Mouse (Mus musculus): Measurements from ENCODE around the gene Erc2.
A peak's percentile ranks its signal among the peaks of the same experiment; 100 is the strongest.

The Erc2 gene

DNA sequence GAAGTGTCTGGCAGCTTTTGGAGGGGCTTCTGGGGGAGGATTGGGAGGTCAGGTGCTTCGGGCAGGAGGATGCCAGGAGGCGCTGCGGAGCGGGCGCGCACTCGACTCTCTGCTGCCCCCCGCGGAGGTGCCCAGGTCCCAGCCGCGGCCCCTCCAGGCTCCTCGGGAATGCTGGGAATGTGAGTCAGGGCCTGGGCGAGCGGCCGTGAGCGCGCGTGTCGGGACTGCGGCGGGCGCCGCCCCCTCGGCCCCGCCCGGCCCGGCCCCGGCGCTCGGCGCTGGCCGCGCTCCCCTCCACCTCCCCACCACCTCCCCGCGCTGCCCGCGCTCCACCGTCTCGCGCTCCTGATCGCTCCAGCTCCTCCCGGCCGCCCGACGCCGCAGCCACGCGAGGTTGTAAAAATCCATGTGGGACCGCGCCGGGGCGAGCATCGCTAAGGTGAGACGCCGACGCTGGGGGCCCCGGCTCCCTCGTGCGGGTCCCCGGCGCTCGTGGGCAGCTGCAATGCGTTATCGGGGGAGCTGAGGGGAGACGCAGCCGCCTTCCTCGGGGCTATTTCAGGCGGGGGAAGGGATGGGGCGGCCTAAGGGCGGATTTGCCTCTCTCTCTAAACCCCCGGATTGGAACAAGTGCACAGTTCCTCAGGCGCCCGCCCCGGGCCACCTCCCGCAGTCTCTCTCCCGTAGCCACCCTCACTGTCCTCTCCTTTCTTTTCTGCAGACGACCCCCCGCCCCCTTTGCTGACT, at the start of gene Erc2:
Gene Erc2 (plus strand): TSS at position 253 of the 747 bp plus-strand sequence.
- DNase-seq: peak; percentile 80

- no peak for DNase-seq
Measured at GRCm38 (mm10) chr14:27578443-27578842, 43.8 kb upstream of the Erc2 start.

GRCm38 (mm10) chr14:27589616-27590015, 32.6 kb upstream of the Erc2 start:
- DNase-seq: peak; percentile 12

GRCm38 (mm10) chr14:27592163-27592562, 30.1 kb upstream of the Erc2 start:
- DNase-seq: no peak

DNA sequence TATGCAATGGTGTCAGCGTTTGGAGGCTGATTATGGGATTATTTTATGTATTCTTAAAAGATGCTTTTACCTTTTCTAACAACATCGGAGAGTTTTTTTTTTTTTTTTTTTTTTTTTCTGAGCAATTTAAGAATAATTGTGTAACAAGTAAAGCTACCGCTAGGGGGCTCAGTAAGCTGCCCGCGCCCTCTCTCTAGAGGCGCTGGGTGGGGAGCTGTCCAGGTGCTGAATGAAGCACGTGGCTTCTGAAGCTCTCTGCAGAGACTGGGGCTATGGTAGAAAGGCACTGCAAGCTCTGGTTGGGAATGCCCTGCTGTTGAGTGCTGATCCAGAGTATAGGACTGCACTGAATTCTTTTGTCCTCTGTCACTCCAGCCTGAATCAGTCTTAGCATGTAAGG, 26.0 kb upstream of the Erc2 start:
- DNase-seq: peak; percentile 60

GRCm38 (mm10) chr14:27602136-27602535, 20.1 kb upstream of the Erc2 start:
- DNase-seq: no peak

DNA sequence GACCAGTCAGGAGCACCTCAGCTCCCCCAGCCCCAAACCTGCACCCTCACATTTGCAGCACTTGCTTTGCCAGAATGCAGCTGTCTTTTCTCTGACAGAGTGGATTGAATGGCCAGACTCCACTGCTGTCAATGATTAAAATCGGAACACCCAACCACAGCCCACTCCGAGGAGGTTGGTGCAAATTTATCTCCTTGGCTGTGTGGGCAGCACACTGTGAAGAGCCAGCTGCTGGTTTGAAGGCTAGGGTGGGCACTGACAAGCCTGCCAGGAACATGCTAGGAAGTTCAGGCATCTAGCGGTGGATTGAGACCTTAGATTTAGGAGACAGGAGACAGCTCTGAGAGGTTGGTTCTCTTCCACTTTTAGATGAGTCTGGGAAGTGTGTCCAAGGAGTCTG, 14.8 kb upstream of the Erc2 start:
- DNase-seq: no peak

DNA sequence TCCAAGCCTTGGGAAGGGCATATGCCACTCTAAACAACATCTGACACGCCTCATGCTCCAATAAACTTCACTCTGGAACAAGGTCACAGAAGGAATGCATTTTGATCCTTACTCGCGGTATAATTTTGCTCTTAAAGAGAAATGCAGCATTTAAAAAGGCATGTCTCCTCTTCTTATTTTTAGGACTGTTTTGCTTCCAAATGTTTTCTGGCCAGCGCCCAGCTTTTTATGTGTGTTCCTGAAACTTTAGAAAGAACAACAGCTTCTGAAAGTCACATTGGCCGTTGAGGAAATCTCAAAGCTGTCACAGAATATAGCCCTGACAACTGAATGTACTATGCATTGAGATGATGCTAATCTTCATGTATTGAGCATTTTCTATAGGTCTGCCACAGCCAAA, 8.5 kb upstream of the Erc2 start:
- DNase-seq: no peak

- no peak for DNase-seq
Measured at GRCm38 (mm10) chr14:27617286-27617685, 4.9 kb upstream of the Erc2 start.

DNA sequence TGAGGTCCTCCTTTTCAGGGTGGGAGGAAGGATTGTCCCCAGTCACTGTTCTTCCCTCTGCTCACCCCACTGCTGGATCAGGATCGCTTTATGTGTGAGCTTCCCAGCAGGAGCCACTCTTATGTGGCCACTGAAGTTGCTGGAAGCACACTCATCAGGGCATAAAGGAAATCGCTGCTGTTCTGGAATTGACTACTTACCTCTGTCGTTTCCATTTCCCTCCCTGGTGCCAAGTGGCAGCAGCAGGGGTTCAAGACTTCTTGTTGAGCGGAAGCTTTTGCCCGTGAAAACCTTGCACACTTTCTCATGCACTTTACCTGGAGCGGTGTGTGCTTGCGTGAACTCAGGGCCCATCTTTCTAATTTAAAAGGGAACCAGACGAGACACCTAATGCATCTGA, 652 bp upstream of the Erc2 start:
- no peak for DNase-seq

GRCm38 (mm10) chr14:27622923-27623219, 643 bp downstream of the Erc2 start:
- peak; percentile 33 for DNase-seq

GRCm38 (mm10) chr14:27623368-27623767, 1.1 kb downstream of the Erc2 start:
- DNase-seq: peak; percentile 83

- DNase-seq: no peak
Measured at GRCm38 (mm10) chr14:27628701-27629100, 6.5 kb downstream of the Erc2 start.

GRCm38 (mm10) chr14:27629369-27630012, 7.3 kb downstream of the Erc2 start:
- DNase-seq: no peak

DNA sequence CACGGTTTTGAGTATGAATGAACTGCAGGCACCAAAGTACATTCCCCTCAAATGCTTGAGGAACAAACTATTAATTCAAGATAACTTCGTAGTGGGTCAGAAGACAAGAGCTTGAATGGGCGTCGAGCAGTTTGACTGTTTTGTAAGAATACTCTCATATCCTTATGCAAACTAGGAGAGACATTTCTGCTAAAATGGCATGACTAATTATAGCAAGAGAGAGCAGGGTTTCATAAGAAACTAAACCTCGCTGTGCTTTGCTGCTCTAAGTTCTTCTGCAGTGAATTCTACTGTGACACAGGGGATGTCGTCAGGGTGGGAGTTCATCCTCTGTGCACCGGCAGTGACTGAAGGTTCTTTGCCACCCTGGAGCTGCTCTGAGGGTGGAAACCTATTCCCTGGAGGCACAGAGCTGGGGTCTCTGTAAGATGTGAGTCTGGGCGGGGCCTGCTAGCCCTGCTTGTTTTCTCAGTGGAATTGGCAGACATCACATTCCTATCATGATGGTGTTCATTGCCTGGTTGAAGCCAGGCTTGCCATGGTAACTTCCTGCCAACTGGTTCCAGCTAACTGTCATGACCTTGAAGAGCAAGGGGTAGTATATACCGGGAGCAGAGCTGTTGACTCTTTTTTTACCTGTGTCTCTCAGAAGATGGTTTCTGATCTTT, 8.9 kb downstream of the Erc2 start:
- DNase-seq: no peak

- no peak for DNase-seq
Measured at GRCm38 (mm10) chr14:27634761-27635160, 12.5 kb downstream of the Erc2 start.

GRCm38 (mm10) chr14:27636556-27636955, 14.3 kb downstream of the Erc2 start:
- no peak for DNase-seq

- no peak for DNase-seq
Measured at GRCm38 (mm10) chr14:27641382-27641781, 19.2 kb downstream of the Erc2 start.

DNA sequence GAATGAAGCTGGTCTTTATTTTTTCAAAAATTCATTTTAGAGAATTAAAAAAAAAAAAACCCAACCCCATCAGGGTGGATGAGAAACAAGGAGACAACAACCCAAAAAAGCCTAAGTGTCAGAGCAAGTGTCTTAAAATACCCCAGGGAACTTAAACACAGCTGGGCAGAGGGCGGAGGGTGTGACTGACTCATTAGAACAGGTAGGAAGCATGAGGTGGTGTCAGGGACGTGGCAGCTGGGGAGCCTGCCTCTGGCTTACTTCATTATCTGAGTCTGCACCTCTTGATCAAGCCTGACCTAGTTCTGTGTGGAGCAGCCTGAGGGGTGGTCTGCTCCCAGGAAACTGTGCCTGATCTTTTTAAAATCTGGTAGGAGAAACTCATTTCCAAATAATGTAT, 20.8 kb downstream of the Erc2 start:
- no peak for DNase-seq

DNA sequence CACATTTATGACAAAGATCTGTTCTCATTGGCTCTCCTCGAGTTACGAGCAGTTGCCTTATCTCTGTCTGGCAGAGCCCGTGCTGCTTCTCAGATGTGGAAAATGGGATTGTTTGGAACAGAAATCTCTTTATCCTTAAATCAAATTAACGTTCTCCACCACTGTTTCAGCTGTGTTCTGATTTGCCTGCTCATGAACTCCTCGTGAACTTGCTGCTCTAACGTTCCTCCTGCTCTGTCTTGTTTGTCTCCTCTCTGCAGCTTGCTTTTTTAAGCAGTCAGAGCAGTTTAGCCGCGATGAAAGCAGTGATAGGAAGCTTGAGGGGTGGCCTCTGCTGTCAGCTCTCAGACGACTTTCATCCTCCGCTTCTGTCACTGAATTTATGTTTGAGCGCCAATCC, 32.4 kb downstream of the Erc2 start:
- no peak for DNase-seq

GRCm38 (mm10) chr14:27658616-27659015, 36.4 kb downstream of the Erc2 start:
- DNase-seq: no peak

GRCm38 (mm10) chr14:27661466-27661865, 39.2 kb downstream of the Erc2 start:
- no peak for DNase-seq

GRCm38 (mm10) chr14:27662251-27662650, 40.0 kb downstream of the Erc2 start:
- DNase-seq: no peak

Data from cerebellum, adult 8-10 months (tissue).